Mouse (Mus musculus): ENCODE results near the gene Dusp27. TPM values are rescaled to one million over a fixed set of nuclear protein-coding genes. Genes with fewer than 3 reads are reported as not detected.
A peak's percentile ranks its signal among the peaks of the same experiment; 100 is the strongest.

Gene Dusp27
- total and polyA plus RNA-seq, 2 experiments from 2014 or later: 0.59 to 1.2 TPM

DNA sequence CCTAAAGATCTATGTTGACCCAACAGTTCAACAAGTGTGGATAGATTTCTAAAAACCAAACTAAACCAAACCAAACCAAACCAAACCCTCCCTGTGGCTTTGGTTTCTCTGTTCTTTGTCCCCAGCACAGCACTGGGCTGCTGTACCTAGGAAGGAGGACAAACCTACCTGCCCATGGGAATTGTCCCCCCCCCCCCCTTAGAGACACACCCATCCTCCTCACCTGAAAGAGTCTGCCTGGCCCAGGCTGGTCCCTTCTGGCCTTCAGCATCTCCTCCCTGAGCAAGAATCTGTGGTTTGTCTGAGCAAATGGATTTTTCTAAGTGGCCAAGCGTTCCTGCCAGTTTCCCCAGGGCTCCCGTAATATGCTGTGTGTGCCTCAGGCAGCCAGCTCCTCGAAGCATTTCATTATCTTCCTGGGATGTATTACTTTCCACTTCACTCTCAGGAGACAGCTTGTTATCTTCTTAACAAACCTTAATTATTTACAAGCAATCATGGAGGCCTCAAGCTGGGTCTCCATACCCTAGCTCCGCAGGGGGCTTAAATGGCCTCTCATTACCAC, 12.0 kb upstream of the Dusp27 start:
- DNase-seq (ENCODE audit: low spot score) (peak; percentile 30), ATAC-seq (ENCODE audit: low FRiP score) (no peak)
- H3K36me3 ChIP-seq (ENCODE audit: insufficient read depth, low read length): no peaks in the 10 kb centered on the region
- H3K9ac ChIP-seq (replicated peaks; ENCODE audit: low read length, poor library complexity, severe bottlenecking): no peak overlapping the region
- H3K4me3 ChIP-seq (ENCODE audit: low read depth, low read length): no peak overlapping the region
- TF ChIP-seq CTCF (IDR thresholded peaks at IDR 0.05): no peak
- H3K27me3 ChIP-seq (ENCODE audit: insufficient read depth, low read length): no peaks in the 10 kb centered on the region
- H3K27ac ChIP-seq (ENCODE audit: low read depth, low read length): no peak overlapping the region
- 46% methylated on average over 4 of the region's 4 CpGs for WGBS
- H3K4me2 ChIP-seq (ENCODE audit: low read depth, low read length, poor library complexity, severe bottlenecking): no peak overlapping the region
- no peaks in the 10 kb centered on the region for H3K9me3 ChIP-seq (ENCODE audit: low read length)
- H3K4me1 ChIP-seq (ENCODE audit: insufficient read depth, low read length): no peaks in the 10 kb centered on the region

DNA sequence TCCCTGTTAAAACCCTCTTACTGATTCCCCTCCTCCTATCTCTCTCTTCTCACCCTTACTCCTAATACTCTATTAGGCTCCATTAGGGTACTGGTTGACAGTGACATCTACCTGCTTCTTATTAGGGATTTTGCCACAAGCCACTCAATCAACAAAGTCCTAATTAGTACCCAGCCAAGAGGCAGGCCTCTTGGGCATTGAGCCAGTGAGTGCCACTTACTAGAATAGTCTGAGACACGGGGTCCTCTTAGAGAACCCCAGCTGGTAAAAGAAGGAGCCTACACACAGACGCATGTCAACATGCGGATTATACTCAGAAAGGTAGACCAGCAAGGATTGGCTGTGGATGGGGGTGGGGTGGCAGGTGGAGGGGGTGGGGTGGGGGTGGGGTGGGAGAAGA, 11.4 kb upstream of the Dusp27 start:
- Histone ChIP-seq H3K9ac (replicated peaks; ENCODE audit: low read length, poor library complexity, severe bottlenecking) (no peak overlapping the region), H3K4me3 (ENCODE audit: low read depth, low read length) (no peak overlapping the region), H3K27ac (ENCODE audit: low read depth, low read length) (no peak overlapping the region), H3K9me3 (ENCODE audit: low read length) (no peaks in the 10 kb centered on the region), H3K36me3 (ENCODE audit: insufficient read depth, low read length) (no peaks in the 10 kb centered on the region), H3K4me1 (ENCODE audit: insufficient read depth, low read length) (no peaks in the 10 kb centered on the region), H3K27me3 (ENCODE audit: insufficient read depth, low read length) (no peaks in the 10 kb centered on the region), H3K4me2 (ENCODE audit: low read depth, low read length, poor library complexity, severe bottlenecking) (no peak overlapping the region)
- DNase-seq (ENCODE audit: low spot score) (no peak), ATAC-seq (ENCODE audit: low FRiP score) (0 out of 2 replicates have a peak, but pooled peaks have one; percentile 22)
- no peak for TF ChIP-seq CTCF (IDR thresholded peaks at IDR 0.05)
- WGBS: 67% methylated on average over 3 of the region's 3 CpGs

DNA sequence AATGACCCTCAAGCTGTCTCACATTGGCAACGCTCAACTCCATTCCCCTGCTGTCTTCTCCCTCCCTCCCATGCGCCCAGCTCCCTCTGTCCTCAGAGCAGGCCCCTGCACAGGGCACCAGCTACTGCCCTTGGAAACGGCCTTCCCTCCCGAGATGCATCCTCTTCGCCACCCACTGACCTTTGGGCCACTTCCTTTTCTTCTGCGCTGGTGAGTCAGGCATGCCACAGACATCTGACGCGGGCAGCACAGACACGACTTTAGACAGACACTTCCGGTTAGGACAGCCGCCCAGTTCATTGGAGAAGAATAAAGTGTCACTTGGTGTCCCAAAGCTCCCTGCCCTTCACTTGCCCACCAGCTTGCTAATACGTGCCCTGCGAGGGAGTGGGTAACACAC, 10.4 kb upstream of the Dusp27 start:
- ATAC-seq (ENCODE audit: low FRiP score) (no peak), DNase-seq (ENCODE audit: low spot score) (no peak)
- Histone ChIP-seq H3K4me3 (ENCODE audit: low read depth, low read length) (no peak overlapping the region), H3K9me3 (ENCODE audit: low read length) (no peaks in the 10 kb centered on the region), H3K27ac (ENCODE audit: low read depth, low read length) (no peak overlapping the region), H3K27me3 (ENCODE audit: insufficient read depth, low read length) (no peaks in the 10 kb centered on the region), H3K36me3 (ENCODE audit: insufficient read depth, low read length) (no peaks in the 10 kb centered on the region), H3K4me1 (ENCODE audit: insufficient read depth, low read length) (no peaks in the 10 kb centered on the region), H3K9ac (replicated peaks; ENCODE audit: low read length, poor library complexity, severe bottlenecking) (no peak overlapping the region), H3K4me2 (ENCODE audit: low read depth, low read length, poor library complexity, severe bottlenecking) (no peak overlapping the region)
- no peak for TF ChIP-seq CTCF (IDR thresholded peaks at IDR 0.05)
- 80% methylated on average over 13 of the region's 13 CpGs for WGBS

DNA sequence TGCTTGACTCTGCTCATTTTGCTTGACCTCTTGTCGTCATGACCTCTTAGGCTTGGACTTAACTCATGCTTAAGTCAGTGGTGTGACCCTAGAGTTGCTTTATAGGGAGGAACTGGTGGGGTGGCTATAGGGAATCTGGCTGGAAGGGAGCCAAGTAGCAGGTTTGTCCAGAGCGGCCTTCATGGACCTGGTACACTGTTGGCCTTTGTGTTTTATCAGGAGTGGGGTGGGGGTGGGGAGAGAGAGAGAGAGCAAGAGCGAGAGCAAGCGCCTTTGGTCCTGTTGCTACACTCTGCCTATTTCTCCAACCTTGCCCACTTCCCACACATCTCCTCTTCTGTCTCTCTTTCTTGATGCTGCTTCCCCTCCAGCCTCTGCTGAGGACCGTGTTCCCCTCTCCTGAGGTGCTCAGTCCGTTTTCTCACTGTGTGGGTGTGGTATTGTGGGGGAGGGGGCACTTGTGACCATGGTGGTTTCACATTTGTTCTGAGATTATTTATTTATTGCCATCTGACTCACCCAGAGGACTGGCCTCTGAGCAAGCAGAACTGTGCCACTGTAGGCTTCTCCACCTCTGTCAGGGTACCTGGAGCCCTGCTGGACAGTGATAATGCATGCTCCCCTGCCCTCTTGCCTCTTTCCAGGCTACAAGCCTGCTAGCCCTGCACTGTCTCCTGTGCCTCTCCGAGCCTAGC, 9.7 kb upstream of the Dusp27 start:
- Histone ChIP-seq H3K27me3 (ENCODE audit: insufficient read depth, low read length) (no peaks in the 10 kb centered on the region), H3K4me1 (ENCODE audit: insufficient read depth, low read length) (no peaks in the 10 kb centered on the region), H3K36me3 (ENCODE audit: insufficient read depth, low read length) (no peaks in the 10 kb centered on the region), H3K27ac (ENCODE audit: low read depth, low read length) (no peak overlapping the region), H3K9me3 (ENCODE audit: low read length) (no peaks in the 10 kb centered on the region), H3K4me3 (ENCODE audit: low read depth, low read length) (no peak overlapping the region), H3K9ac (replicated peaks; ENCODE audit: low read length, poor library complexity, severe bottlenecking) (no peak overlapping the region), H3K4me2 (ENCODE audit: low read depth, low read length, poor library complexity, severe bottlenecking) (no peak overlapping the region)
- ATAC-seq (ENCODE audit: low FRiP score) (no peak), DNase-seq (ENCODE audit: low spot score) (no peak)
- 76% methylated on average over 7 of the region's 7 CpGs for WGBS
- TF ChIP-seq CTCF (IDR thresholded peaks at IDR 0.05): no peak

DNA sequence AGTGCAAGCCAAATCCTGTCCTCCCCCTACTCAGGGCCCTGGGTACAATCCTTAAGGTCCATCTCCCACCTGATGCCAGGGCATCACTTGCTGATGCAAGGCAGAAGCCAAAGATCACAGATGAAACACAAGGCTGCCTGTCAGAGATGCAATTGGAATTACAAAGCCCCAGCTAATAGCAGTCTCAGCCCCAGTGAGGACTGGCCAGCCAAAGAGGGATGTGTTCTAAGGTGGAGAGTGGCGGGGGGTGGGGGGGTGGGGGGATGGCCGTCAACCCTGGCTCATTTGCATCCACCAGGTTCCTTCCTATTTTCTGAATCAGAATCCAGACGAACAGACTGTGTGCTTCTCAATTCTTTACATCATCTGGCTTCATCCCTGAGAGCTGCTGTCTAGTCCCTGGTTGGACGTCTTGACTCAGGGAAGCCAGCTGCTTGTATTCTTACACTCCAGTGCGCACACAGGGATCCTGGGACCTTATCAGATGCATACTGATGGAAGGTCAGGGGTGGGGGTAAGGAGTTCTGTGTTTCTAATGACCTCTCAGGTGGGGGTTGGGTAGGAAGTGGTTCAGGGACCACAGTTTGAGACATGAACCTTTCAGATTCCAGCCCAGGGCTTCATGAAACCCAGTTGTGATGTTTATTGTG, 7.5 kb upstream of the Dusp27 start:
- Histone ChIP-seq H3K4me3 (ENCODE audit: low read depth, low read length) (no peak overlapping the region), H3K36me3 (ENCODE audit: insufficient read depth, low read length) (no peaks in the 10 kb centered on the region), H3K4me2 (ENCODE audit: low read depth, low read length, poor library complexity, severe bottlenecking) (no peak overlapping the region), H3K9ac (replicated peaks; ENCODE audit: low read length, poor library complexity, severe bottlenecking) (no peak overlapping the region), H3K4me1 (ENCODE audit: insufficient read depth, low read length) (no peaks in the 10 kb centered on the region), H3K27me3 (ENCODE audit: insufficient read depth, low read length) (no peaks in the 10 kb centered on the region), H3K27ac (ENCODE audit: low read depth, low read length) (no peak overlapping the region), H3K9me3 (ENCODE audit: low read length) (no peaks in the 10 kb centered on the region)
- no peak for TF ChIP-seq CTCF (IDR thresholded peaks at IDR 0.05)
- WGBS: 37% methylated on average over 5 of the region's 5 CpGs
- DNase-seq (ENCODE audit: low spot score): no peak
- no peak for ATAC-seq (ENCODE audit: low FRiP score)

DNA sequence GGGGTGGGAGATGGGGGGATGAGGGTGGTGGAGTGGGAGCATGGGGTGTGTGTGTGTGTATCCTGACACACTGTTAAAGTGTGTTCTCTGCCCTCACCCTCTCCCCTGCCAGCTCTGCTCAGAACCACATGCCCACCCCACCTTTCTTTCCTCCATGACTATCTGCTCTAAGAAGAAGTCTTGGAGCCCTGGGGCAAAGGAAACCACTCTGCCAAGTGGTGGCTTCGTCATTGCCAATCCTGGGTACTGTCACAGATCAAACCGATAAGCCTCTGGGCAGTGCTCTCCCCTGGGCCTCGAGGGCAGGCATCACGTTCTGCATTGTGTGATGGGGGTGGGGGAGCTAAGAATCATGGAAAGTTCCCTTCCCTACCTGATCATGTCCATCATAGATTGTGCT, 4.6 kb upstream of the Dusp27 start:
- Histone ChIP-seq H3K36me3 (ENCODE audit: insufficient read depth, low read length) (no peaks in the 10 kb centered on the region), H3K4me2 (ENCODE audit: low read depth, low read length, poor library complexity, severe bottlenecking) (no peak overlapping the region), H3K9ac (replicated peaks; ENCODE audit: low read length, poor library complexity, severe bottlenecking) (no peak overlapping the region), H3K9me3 (ENCODE audit: low read length) (no peaks in the 10 kb centered on the region), H3K27me3 (ENCODE audit: insufficient read depth, low read length) (no peaks in the 10 kb centered on the region), H3K4me3 (ENCODE audit: low read depth, low read length) (no peak overlapping the region), H3K4me1 (ENCODE audit: insufficient read depth, low read length) (no peaks in the 10 kb centered on the region), H3K27ac (ENCODE audit: low read depth, low read length) (no peak overlapping the region)
- DNase-seq (ENCODE audit: low spot score) (no peak), ATAC-seq (ENCODE audit: low FRiP score) (no peak)
- TF ChIP-seq CTCF (IDR thresholded peaks at IDR 0.05): no peak
- 55% methylated on average over 4 of the region's 4 CpGs for WGBS

Data from midbrain, postnatal 0 days (tissue).